Mouse (Mus musculus): ENCODE data around the gene Mark4.

DNA sequence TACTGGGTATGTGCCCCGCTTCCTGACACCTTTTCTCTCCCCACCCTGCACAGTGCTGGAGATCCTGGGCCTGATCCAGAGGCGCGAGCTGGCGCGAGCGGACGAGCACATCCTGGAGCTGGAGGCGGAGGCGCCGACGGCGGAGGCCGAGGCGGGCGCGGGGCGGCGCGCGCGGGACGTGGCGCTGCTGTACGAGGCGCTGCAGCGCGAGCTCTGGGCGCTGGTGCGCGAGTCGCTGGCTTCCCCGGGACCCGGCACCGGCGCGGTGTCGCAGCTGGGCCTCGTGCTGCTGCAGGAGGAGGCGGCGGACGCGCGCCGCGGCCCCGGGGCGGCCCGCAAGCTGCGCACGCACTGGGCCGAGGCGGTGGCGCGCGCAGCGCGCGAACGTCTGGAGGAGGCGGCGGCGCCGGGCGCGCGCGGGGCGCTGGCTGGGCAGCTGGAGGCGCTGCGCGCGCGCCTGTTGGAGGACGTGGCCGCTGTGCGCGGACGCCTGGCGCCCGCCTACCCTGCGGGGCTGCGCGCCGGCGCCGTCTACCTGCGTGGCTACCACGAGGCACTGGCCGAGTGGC is 15.3 kb upstream of the Mark4 start:
- no peak for TF ChIP-seq MAFK (IDR thresholded peaks at IDR 0.05; ENCODE audit: insufficient read depth, low read depth, low read length)
- no peak for TF ChIP-seq CHD2 (IDR thresholded peaks at IDR 0.05; ENCODE audit: low read depth, low read length)
